Mouse (Mus musculus) forelimb bud, embryonic 11.5 days (tissue): ENCODE data around the gene Srbd1.

Experiments used
- DNase-seq: peaks from one replicate; pipeline ENCODE4 v3.0.0-alpha.2; 2012; ENCODE audit warnings: low read depth, low spot score

Srbd1 gene

GRCm38 (mm10) chr17:85985131-85985530, 159.8 kb downstream of the Srbd1 start:
- DNase-seq = no peak

GRCm38 (mm10) chr17:85982271-85982670, 162.7 kb downstream of the Srbd1 start:
- no peak for DNase-seq

- no peak for DNase-seq
Observed at GRCm38 (mm10) chr17:85981869-85982268, 163.1 kb downstream of the Srbd1 start.

GRCm38 (mm10) chr17:85978876-85979275, 166.1 kb downstream of the Srbd1 start:
- DNase-seq = no peak

- DNase-seq = no peak
Observed at GRCm38 (mm10) chr17:85975077-85975476, 169.9 kb downstream of the Srbd1 start.

- no peak for DNase-seq
Observed at GRCm38 (mm10) chr17:85974591-85974990, 170.4 kb downstream of the Srbd1 start.

GRCm38 (mm10) chr17:85971120-85971519, 173.9 kb downstream of the Srbd1 start:
- DNase-seq = no peak

GRCm38 (mm10) chr17:85961653-85962052, 183.3 kb downstream of the Srbd1 start:
- no peak for DNase-seq

GRCm38 (mm10) chr17:85951771-85952170, 193.2 kb downstream of the Srbd1 start:
- no peak for DNase-seq

- no peak for DNase-seq
Observed at GRCm38 (mm10) chr17:85949919-85950505, 195.0 kb downstream of the Srbd1 start.

- DNase-seq = no peak
Observed at GRCm38 (mm10) chr17:85948911-85949909, 195.8 kb downstream of the Srbd1 start.

GRCm38 (mm10) chr17:85944726-85945125, 200.2 kb downstream of the Srbd1 start:
- DNase-seq = no peak

GRCm38 (mm10) chr17:85943994-85944640, 200.9 kb downstream of the Srbd1 start:
- DNase-seq = no peak

GRCm38 (mm10) chr17:85943551-85943981, 201.4 kb downstream of the Srbd1 start:
- DNase-seq = no peak

- no peak for DNase-seq
Observed at GRCm38 (mm10) chr17:85943071-85943470, 201.9 kb downstream of the Srbd1 start.

GRCm38 (mm10) chr17:85942123-85942522, 202.9 kb downstream of the Srbd1 start:
- no peak for DNase-seq

GRCm38 (mm10) chr17:85941141-85941738, 203.7 kb downstream of the Srbd1 start:
- no peak for DNase-seq

GRCm38 (mm10) chr17:85937131-85937530, 207.8 kb downstream of the Srbd1 start:
- no peak for DNase-seq

GRCm38 (mm10) chr17:85935268-85935667, 209.7 kb downstream of the Srbd1 start:
- peak; percentile 79 for DNase-seq
